Mouse (Mus musculus) cerebellum, adult 9-11 months (tissue): ENCODE measurements around the gene Mtus2.
"Not testable (repeated sequence)": the region's sequence is repeated elsewhere in the genome, so short reads cannot be mapped to it uniquely, and the experiment has no call there.

Experiments
- DNase-seq: peaks from one replicate; pipeline ENCODE4 v3.0.0; 2022

Gene Mtus2

GRCm38 (mm10) chr5:147956821-147957564 lies at the start of gene Mtus2:
Gene Mtus2 (plus strand): TSS chr5:147957320.
- peak; percentile 93 for DNase-seq

DNA sequence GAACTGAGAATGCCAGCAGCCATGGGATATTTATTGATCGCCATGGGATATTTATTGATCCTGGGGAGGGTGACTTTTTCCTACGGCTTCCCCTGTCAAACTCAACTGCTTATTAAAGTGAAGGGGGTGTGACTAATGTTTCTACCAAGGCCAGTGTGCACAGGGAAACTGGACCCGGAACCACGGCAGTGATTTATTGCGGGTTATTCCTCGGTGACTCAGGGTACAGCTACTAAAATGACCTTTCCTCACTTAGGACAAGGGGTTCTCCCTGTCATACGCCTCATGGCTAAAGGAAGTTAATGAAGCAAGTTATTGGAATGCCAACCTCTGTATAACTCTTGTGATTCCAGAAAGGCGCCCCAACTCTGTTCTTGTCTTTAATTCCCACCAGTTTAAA lies 49.3 kb upstream of the Mtus2 start:
- no peak for DNase-seq

DNA sequence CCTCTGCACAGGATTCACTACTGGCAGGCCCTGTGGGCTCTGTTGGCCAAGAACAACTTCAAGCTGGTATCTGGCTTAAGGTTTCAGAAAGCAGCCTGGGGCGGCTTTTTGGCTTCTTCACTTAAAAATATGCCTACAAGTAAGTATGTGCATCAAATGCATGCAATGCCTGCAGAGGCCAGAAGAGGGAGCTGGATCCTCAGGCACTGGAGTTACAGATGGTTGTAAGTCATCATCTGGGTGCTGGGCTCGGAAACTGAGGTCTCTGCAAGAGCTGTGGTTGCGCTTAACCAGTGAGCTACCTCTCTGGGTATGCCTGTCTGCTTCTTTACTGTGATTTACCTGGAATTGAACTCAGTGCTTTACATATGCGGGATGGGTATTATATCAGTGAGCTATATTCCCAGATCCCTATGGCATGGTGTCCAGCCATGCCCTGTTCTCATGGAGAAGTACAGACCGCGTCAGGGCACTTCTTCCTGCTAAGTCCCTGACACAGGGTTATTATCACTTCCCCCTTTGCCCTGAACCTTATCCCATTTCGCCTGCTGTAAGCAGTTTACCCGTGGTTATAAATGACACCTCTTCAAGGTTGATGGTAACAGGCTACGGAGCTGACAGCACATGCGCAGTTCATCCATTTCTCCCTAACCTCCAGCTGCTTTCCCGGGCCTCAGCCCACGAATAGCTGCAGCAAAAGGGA lies 46.2 kb upstream of the Mtus2 start:
- DNase-seq, result no peak

DNA sequence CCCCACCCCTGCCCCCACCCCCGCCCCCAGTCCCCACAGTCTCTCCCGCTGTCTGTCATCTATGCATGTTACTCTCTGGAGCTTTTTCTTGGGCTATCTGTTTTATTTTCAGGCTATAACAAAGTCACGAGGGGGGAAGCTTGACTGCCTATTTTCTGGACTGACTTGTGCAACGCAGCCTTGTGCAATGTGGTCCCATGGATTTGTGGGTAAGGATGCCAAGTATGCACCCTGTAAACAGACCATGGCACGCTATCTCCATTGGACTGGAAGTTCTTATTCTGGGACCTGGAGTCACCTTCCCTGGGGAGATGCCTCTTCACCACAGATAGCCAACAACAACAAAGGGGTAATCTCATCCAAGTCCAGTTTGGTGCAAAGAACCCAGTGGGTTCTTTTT lies 45.4 kb upstream of the Mtus2 start:
- DNase-seq, result no peak

GRCm38 (mm10) chr5:147913241-147913842 lies 43.8 kb upstream of the Mtus2 start:
- no peak for DNase-seq

- no peak for DNase-seq
These were observed 42.0 kb upstream of the Mtus2 start for GRCm38 (mm10) chr5:147915038-147915566.

DNA sequence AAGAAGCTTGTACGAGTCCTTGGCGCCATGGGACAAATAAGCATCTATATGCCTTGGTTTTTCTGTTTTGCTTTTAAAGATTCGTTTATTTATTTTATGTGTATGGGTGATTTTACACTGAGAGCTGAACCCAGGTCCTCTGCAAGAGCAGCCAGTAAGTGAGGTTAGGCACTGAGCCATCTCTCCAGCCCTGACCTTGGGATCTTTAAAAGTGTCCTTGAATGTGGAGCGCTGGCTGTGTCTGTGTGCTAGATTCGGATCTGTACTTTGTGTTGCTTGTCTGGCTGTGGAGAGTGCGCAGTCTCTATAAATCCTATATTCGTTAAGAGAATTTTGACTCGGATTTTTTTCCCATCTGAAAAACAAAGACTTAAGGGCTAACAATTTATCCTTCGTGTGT lies 40.9 kb upstream of the Mtus2 start:
- no peak for DNase-seq

GRCm38 (mm10) chr5:147918044-147918846 lies 38.9 kb upstream of the Mtus2 start:
- DNase-seq, result no peak

DNA sequence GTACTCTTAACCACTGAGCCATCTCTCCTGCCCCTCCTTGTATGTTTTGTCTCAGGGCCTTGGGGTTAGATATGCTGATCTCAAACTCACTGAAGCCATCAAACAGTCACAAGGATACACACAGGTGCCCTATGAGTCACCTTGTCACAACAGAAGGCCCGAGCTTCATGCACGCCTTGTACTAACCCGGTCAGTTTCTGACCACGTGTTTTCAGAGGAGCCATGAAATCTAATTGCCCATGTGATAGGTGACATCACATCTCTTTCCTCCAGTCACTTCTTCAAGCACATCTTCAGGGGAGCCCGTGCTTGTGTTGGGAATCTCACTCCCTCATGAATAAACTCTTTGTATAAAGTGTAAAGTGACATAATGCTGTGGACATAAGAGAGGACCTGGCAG lies 32.5 kb upstream of the Mtus2 start:
- no peak for DNase-seq

- no peak for DNase-seq
These were observed 31.1 kb upstream of the Mtus2 start for GRCm38 (mm10) chr5:147925935-147926604.

GRCm38 (mm10) chr5:147928668-147929497 lies 28.2 kb upstream of the Mtus2 start:
- DNase-seq, result no peak

DNA sequence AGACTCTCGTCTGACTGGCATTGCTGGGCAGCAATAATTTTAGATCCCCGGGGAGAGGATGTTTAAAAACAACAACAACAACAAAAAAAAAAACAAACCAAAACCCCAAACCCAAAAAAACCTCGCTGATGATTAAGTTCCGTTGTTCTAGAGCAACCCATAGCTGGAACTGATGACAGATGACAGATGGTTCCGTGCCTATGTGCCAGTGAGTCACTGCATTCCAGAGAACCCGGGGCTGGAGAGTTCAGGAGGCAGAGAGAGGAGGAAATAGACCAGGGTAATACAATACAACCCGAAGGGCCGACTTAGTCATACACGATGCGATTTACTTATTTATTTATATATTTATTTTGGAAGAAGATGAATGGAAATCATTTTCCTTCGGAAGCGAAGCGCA lies 22.0 kb upstream of the Mtus2 start:
- no peak for DNase-seq

DNA sequence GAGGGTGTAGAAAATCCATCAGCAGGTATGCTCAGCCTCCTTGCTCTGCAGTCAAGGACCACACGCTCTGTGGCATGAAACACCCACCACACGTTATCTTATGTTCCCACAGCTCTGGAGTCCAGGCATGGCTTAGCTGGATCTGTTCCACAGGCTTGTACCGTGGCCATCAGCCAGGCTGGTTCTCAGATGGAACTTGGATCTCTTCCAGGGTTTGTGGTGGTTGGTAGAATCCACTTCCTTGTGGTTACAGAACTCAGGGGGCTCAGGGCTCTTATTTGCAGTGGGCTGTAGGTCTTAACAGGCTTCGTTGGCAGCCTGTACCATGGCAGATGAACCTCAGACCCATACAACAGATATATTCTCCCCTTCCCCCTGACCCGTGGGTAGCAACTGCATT lies 17.9 kb upstream of the Mtus2 start:
- no peak for DNase-seq

- no peak for DNase-seq
These were observed 12.0 kb upstream of the Mtus2 start for GRCm38 (mm10) chr5:147945000-147945666.

- no peak for DNase-seq
These were observed 7.2 kb upstream of the Mtus2 start for GRCm38 (mm10) chr5:147949881-147950280.

DNA sequence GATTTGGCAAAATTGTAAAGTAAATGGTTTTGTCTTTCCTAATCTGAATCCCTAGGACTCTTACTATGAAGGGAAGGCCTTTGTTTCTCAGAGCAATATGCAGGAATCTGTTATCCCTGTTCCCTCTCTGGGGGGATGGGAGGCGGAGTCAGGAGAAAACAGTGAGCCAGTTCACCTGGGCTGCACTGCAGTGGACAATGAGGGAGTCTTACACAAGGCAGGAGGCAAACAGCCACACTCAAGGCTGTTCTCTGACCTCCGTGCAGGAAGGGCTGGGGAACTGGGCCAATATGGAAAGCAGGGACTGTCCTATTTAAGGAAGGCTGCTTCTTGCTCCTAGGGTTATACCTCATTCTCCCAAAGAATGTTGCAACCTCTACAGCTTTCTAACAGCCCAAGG lies 5.4 kb upstream of the Mtus2 start:
- DNase-seq, result no peak

GRCm38 (mm10) chr5:147953181-147953580 lies 3.9 kb upstream of the Mtus2 start:
- not testable (repeated sequence) for DNase-seq

DNA sequence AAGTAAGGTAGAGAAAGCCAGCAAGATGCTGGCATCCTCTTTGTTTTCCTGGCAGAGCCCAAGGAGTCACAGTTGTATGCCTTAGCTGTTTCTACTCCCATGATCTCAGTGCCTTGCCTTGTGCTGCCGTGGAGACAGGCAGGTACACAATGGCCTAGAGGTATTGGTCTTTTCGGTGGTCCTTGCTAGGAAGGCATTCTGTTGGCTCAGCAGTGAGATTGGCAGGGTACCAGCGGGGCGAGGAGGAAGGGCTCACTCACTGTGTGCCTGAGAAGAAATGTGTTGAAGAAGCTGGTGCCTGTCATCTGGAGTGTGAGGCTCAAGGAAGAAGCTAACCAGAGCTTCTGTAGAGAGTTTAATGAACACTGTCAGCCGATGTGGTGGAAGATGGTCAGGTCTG lies 1.4 kb upstream of the Mtus2 start:
- DNase-seq, result peak; percentile 56

DNA sequence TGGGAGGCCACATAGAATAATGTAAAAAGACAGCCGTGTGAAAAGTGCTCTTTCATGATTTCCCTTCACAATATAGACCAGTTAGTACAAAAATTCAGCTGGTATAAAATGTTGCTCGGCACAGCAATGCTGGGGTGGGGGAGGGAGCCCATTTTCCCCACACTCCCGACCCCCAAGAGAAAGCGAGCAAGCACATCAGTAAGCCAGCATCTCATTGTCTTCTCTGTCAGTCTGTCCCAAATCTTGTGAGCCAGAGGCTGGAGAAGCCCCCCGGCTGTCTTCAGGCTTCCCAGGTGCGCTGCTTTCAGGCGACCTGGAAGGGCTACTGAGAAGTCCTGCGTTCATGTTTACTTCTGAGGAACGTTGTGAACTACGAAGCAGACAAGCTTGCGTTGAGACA lies 699 bp upstream of the Mtus2 start:
- no peak for DNase-seq

DNA sequence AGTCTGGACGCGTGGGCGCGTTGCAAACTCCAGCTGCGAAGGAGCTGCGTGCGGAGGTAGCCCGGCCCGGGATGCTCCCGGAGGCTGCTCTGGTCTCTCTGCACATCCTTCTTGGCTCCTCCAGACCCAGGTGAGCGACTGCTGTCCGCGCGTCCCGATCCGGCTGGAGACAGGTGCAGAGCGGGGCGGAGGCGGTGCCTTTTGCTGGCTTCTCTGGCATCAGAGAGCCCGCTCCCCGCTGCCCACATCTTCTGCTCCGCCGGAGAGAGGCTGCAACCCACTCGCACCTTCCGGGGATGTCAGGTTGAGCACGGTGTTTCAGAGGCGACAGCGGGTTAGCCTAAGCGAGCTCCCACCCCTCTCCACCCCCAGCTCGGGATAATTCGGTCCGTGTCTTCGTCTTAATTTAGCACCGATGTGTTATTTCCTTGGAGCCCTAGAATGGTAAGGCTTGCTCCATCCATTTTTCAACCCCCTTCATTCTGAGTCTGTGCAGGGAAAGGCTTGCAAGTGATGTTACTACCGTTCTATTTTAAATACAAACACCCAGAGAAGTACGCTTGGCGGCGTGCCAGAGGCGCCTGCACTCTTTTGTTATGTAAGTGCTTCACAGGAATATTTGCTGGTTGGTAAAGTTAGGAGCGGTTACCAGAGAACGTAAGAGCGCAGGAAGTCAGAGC lies 612 bp downstream of the Mtus2 start:
- DNase-seq, result peak; percentile 87
